Mouse (Mus musculus): Measurements from ENCODE around the gene Gng7. TPM values are rescaled to one million over a fixed set of nuclear protein-coding genes. Genes with fewer than 3 reads are reported as not detected.
A peak's percentile ranks its signal among the peaks of the same experiment; 100 is the strongest.
"Not testable (repeated sequence)": the region's sequence is repeated elsewhere in the genome, so short reads cannot be mapped to it uniquely, and the experiment has no call there.

The Gng7 gene
- 0.46 and 0.47 TPM in 2 replicates for total RNA-seq (2012; rRNA removed)
- total RNA-seq (2014; rRNA removed), result not detected in 2 replicates
- 0.24 and 0.68 TPM in 2 replicates for polyA plus RNA-seq (2012; ENCODE audit: insufficient read length, low read depth)

DNA sequence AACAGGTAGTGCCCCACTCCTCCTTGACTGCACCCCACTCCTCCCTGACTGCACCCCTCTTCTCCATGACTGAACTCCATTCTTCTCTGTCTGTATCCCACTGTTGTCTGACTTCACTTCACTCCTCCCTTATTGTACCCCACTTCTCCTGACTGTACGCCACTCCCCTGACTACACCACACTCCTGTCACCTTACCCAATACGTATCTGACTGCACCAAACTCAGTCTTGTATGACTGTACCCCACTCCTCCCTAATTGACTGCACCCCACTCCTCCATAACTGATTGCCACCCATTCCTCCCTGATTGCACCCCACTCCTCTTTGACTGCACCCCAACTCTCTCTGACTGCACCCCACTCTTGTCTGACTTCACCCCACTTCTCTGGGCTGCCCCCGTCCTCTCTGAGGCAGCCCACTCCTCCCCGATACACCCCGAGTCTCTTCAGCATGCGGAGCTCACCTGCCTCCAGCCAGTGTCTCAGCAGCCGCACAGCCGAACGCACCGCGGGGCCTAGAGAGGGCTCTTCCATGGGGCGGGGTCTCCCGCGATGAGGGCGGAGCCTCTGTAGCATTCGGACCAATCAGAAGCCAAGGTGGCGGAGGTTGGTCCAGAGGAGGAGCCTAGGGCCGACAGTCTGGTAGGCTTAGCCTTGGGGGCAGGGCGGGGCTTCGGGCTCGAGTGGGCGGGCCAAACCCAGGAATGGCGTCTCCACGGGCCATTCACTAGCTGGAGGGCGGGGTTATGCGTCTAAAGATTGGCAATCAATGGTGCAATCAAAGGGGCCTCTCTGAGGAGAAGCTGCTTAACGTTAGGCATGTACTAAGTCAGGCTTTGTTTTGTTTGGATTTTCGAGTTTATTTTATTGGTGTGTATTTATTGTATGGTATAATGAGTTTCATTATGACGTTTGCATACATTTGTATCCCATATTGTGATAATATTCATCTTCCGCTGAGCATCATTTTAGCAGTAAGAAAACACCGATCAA lies at the start of gene Gng7:
Gng7 (minus strand) TSS at position 553 of the 992 bp plus-strand sequence.
- dilution Hi-C loops (cut with MboI; ENCODE audit: extremely low pct_ligation_motif_present, extremely low pct_unique_long_range_greater_than_20kb, low sequenced_read_pairs) (no loop called here), in situ Hi-C loops (cut with MboI; ENCODE audit: low pct_ligation_motif_present, low pct_unique_long_range_greater_than_20kb, low sequenced_read_pairs) (no loop called here)

GRCm38 (mm10) chr10:81064519-81064918 lies 49.8 kb upstream of the Gng7 start:
- H3K27ac ChIP-seq (ENCODE audit: insufficient read depth, low read depth); H3K36me3 ChIP-seq (replicated peaks in 1 of 2; ENCODE audit: control insufficient read depth in 1 of 2, insufficient read depth in 1 of 2, low read length in 1 of 2); H3K4me1 ChIP-seq (ENCODE audit: control insufficient read depth in 1 of 2, insufficient read depth in 2 of 2); H3K4me2 ChIP-seq (ENCODE audit: insufficient read depth, low read depth, poor library complexity, severe bottlenecking); H3K9ac ChIP-seq (ENCODE audit: insufficient read depth, low read depth); in situ Hi-C loops (cut with MboI; ENCODE audit: low pct_ligation_motif_present, low pct_unique_long_range_greater_than_20kb, low sequenced_read_pairs); DNase-seq (ENCODE audit: extremely low read depth); H3K9me3 ChIP-seq (replicated peaks; ENCODE audit: low read length); H3K79me2 ChIP-seq (replicated peaks; ENCODE audit: control insufficient read depth, extremely low read depth, insufficient read depth, poor library complexity, severe bottlenecking); H3K4me3 ChIP-seq (replicated peaks in 1 of 3; ENCODE audit: low read depth in 2 of 3, low read length in 2 of 3, poor library complexity in 1 of 3); dilution Hi-C loops (cut with MboI; ENCODE audit: extremely low pct_ligation_motif_present, extremely low pct_unique_long_range_greater_than_20kb, low sequenced_read_pairs): not testable (repeated sequence)
- H3K27me3 ChIP-seq (replicated peaks), result peaks cover 25% of the 10 kb centered on the region

More for the DNA sequence above, at the start of gene Gng7:
- no peak within 1 kb of the TSS for H3K27ac ChIP-seq (ENCODE audit: insufficient read depth, low read depth)
- peak; percentile 98 for DNase-seq (ENCODE audit: extremely low read depth)
- TF ChIP-seq ZNF384 (IDR thresholded peaks at IDR 0.05; ENCODE audit: low read depth, low read length), result no peak
- TF ChIP-seq TBP (conservative IDR thresholded peaks at IDR 0.05; ENCODE audit: low read depth, low read length), result 0 out of 2 replicates have a peak, but pooled peaks have one; percentile 17
- TF ChIP-seq E2F4 (IDR thresholded peaks at IDR 0.05; ENCODE audit: insufficient replicate concordance, low read depth, low read length), result no peak
- TF ChIP-seq CTCF (conservative IDR thresholded peaks at IDR 0.05 in 1 of 2, IDR thresholded peaks at IDR 0.05 in 1 of 2; ENCODE audit: low read depth in 2 of 2, low read length in 2 of 2), result no peak
- peak; percentile 72 for TF ChIP-seq POLR2A (IDR thresholded peaks at IDR 0.05; ENCODE audit: low read depth, low read length)
- peak; percentile 22; the same call in 1 of the 2 replicates for TF ChIP-seq NELFE (IDR thresholded peaks at IDR 0.05; ENCODE audit: low read depth, low read length)
- TF ChIP-seq GABPA (IDR thresholded peaks at IDR 0.05; ENCODE audit: insufficient replicate concordance, low read depth, low read length), result no peak
- no peak for TF ChIP-seq HCFC1 (IDR thresholded peaks at IDR 0.05; ENCODE audit: low read depth, low read length)
- peak; percentile 62 for TF ChIP-seq CHD2 (IDR thresholded peaks at IDR 0.05; ENCODE audit: low read length)
- no peak for TF ChIP-seq MYC (IDR thresholded peaks at IDR 0.05; ENCODE audit: low read depth, low read length)
- peaks cover 7 to 14% of the 10 kb centered on the region in 2 experiments for H3K4me1 ChIP-seq (ENCODE audit: control insufficient read depth in 1 of 2, insufficient read depth in 2 of 2)
- H3K36me3 ChIP-seq (replicated peaks in 1 of 2; ENCODE audit: control insufficient read depth in 1 of 2, insufficient read depth in 1 of 2, low read length in 1 of 2), result no peaks in the 10 kb centered on the region
- H3K4me2 ChIP-seq (ENCODE audit: insufficient read depth, low read depth, poor library complexity, severe bottlenecking), result peak within 1 kb of the TSS; percentile 77
- H3K4me3 ChIP-seq (replicated peaks in 1 of 3; ENCODE audit: low read depth in 2 of 3, low read length in 2 of 3, poor library complexity in 1 of 3), result peak within 1 kb of the TSS in 2 of 3 experiments; percentile 11 to 29
- H3K9me3 ChIP-seq (replicated peaks; ENCODE audit: low read length), result peaks cover 2% of the 10 kb centered on the region
- peaks cover 43% of the 10 kb centered on the region for H3K27me3 ChIP-seq (replicated peaks)
- H3K9ac ChIP-seq (ENCODE audit: insufficient read depth, low read depth), result no peak within 1 kb of the TSS; the same call in 1 of the 2 replicates
- H3K79me2 ChIP-seq (replicated peaks; ENCODE audit: control insufficient read depth, extremely low read depth, insufficient read depth, poor library complexity, severe bottlenecking), result no peaks in the 10 kb centered on the region

- H3K9me3 ChIP-seq (replicated peaks; ENCODE audit: low read length), result peaks cover 5% of the 10 kb centered on the region
- dilution Hi-C loops (cut with MboI; ENCODE audit: extremely low pct_ligation_motif_present, extremely low pct_unique_long_range_greater_than_20kb, low sequenced_read_pairs), result no loop called here
- peaks cover 8 to 17% of the 10 kb centered on the region in 2 experiments for H3K4me1 ChIP-seq (ENCODE audit: control insufficient read depth in 1 of 2, insufficient read depth in 2 of 2)
- peaks cover 3 to 11% of the 10 kb centered on the region in 2 experiments for H3K36me3 ChIP-seq (replicated peaks in 1 of 2; ENCODE audit: control insufficient read depth in 1 of 2, insufficient read depth in 1 of 2, low read length in 1 of 2)
- H3K27me3 ChIP-seq (replicated peaks), result peaks cover 15% of the 10 kb centered on the region
- in situ Hi-C loops (cut with MboI; ENCODE audit: low pct_ligation_motif_present, low pct_unique_long_range_greater_than_20kb, low sequenced_read_pairs), result no loop called here
- H3K4me2 ChIP-seq (ENCODE audit: insufficient read depth, low read depth, poor library complexity, severe bottlenecking), result no peak overlapping the region
- H3K27ac ChIP-seq (ENCODE audit: insufficient read depth, low read depth), result no peak overlapping the region
- no peak overlapping the region for H3K4me3 ChIP-seq (replicated peaks in 1 of 3; ENCODE audit: low read depth in 2 of 3, low read length in 2 of 3, poor library complexity in 1 of 3)
- no peak for TF ChIP-seq EP300 (IDR thresholded peaks at IDR 0.05; ENCODE audit: low read length)
- no peak for TF ChIP-seq JUN (IDR thresholded peaks at IDR 0.05; ENCODE audit: insufficient read depth, low read depth, low read length)
- TF ChIP-seq SIN3A (IDR thresholded peaks at IDR 0.05; ENCODE audit: low read length), result no peak
- no peak for TF ChIP-seq MYC (IDR thresholded peaks at IDR 0.05; ENCODE audit: low read depth, low read length)
- no peak for TF ChIP-seq ZNF384 (IDR thresholded peaks at IDR 0.05; ENCODE audit: low read depth, low read length)
- no peak for TF ChIP-seq BHLHE40 (IDR thresholded peaks at IDR 0.05; ENCODE audit: low read depth, low read length)
- no peak for TF ChIP-seq USF1 (IDR thresholded peaks at IDR 0.05; ENCODE audit: low read depth, low read length)
- TF ChIP-seq NRF1 (IDR thresholded peaks at IDR 0.05; ENCODE audit: low read depth, low read length), result no peak
- no peak for TF ChIP-seq RAD21 (IDR thresholded peaks at IDR 0.05; ENCODE audit: low read depth, low read length)
- TF ChIP-seq TBP (conservative IDR thresholded peaks at IDR 0.05; ENCODE audit: low read depth, low read length), result no peak
- no peak for TF ChIP-seq UBTF (IDR thresholded peaks at IDR 0.05; ENCODE audit: low read depth, low read length)
- TF ChIP-seq ETS1 (conservative IDR thresholded peaks at IDR 0.05; ENCODE audit: low read depth, low read length), result no peak
- no peak for TF ChIP-seq ZKSCAN1 (IDR thresholded peaks at IDR 0.05; ENCODE audit: borderline replicate concordance, low read depth, low read length)
- TF ChIP-seq POLR2A (IDR thresholded peaks at IDR 0.05; ENCODE audit: low read depth, low read length), result no peak
- TF ChIP-seq CHD2 (IDR thresholded peaks at IDR 0.05; ENCODE audit: low read length), result no peak
- TF ChIP-seq SMC3 (IDR thresholded peaks at IDR 0.05; ENCODE audit: low read depth, low read length), result no peak
- no peak for DNase-seq (ENCODE audit: extremely low read depth)
- peaks cover 21% of the 10 kb centered on the region for H3K79me2 ChIP-seq (replicated peaks; ENCODE audit: control insufficient read depth, extremely low read depth, insufficient read depth, poor library complexity, severe bottlenecking)
- no peak overlapping the region for H3K9ac ChIP-seq (ENCODE audit: insufficient read depth, low read depth)
Observed at GRCm38 (mm10) chr10:81062710-81063109, 48.0 kb upstream of the Gng7 start.

Measured in CH12.LX (cell line).